Mouse (Mus musculus) mature B cell (primary cell): ENCODE data around the gene Cd37.
"Not testable (repeated sequence)": the region's sequence is repeated elsewhere in the genome, so short reads cannot be mapped to it uniquely, and the experiment has no call there.

Experiments used
- in situ Hi-C: fragments of 300-500 bp; cut with MboI; formaldehyde crosslinking; loops from 2 replicates; pipeline ENCODE4 v1.14.3; 2019

The Cd37 gene

DNA sequence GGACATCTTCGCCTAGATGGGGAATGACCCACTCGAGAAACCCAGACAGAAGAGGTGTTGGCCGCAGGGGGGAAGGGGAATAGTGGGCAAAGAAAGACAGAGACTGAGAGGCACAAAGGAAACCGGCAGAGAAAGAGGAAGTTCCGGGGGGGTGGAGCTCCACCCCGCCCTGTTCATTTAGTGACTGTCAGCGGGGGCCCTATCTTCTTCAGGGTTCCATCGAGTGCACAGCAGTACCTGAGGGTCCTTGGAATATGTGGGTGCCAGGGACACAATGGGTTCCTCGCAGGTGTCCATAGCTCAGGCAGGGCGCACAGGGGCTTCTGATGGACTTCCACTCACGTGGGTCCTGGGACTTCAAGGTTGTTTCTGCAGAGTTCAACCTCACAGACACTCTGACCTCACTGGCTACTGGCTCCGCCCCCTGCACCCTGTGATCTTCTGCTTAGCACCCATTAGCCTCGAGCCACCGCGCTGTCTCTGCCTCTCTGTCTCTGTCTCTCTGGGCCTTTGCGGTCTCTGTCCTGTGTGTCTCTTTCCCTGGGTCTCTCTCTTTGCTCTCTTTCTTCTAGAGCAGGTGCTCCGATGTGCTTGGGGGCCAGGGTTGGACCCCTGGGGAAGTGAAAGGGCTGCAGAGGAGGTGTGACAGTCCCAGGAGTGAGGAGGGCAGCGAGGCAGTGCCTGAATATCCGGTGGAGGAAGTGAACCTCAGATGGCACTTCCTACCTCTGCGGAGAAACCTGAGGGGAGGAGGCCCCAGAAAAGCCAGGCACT, at the start of gene Cd37:
Gene Cd37 (minus strand): TSS at position 393 of the 774 bp plus-strand sequence.
- in situ Hi-C loops: no loop called here

DNA sequence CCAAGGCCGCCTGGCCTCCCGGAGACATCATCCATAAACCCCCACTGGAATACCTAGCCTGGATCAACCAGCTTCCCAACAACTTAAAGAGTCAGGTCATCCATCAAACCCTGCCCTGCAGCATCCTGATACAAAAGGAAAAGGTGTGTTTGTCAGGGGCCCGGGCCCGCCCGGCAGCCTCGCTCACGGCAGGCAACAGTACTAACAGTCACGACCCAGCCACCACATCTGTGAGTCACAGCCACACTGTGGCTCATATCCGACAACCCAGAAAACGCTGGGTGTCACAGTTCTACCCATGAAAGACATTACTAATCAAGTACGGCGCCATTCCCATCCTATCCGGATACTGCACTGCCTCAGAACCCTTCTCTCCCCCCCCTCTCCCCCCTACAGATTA, 47.6 kb upstream of the Cd37 start:
- in situ Hi-C loops: no loop called here

DNA sequence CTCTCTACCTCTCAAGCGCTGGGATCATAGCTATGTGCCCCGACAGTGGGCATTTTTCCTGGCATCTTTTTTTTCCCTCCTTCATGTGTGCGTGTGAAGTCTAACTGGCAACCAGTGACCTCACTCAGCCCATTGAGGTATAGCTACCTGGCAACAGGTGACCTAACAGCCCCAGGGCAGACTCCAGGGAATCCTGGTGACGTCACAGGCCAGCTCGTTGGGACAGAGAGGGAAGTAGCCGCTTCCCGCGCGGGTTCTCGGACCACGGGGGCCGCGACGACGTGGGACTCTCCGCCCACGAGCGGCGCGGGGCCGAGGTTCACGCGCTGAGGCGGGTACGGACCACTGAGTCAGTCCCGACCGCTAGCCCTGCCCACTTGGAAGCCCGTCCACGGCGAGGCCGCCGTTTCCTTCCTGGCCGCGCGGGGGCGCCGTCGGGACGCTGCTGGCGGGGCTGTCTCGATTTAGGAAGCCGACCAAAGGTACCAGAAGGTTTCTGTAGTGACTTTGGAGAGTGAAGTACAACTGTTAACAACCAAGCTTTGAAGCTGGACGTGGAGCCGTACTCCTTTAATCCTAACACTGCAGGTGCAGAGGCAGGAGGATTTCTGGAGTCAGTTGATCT, 38.3 kb upstream of the Cd37 start, which contains the start of gene Slc6a21:
Gene Slc6a21 (plus strand): TSS at position 378 of the 625 bp plus-strand sequence.
- in situ Hi-C loops: no loop called here

DNA sequence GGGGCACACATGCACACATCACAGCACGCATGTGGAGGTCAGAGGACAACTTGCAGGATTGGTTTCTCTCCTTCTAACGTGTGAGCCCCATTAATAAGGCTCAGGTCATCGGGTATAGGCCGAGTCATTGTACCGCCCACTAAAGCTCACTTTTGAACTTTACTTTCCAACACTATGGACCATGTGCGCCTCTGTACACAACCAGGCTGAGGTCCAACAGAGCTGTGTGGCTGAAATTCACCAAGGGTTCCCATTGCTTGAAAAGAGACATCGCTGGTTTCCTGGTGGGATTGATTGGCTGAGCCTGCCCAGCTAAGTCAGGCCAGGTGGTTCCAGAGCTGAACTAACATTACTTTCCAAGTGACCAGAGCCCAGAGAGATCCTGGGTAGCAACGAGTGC, 34.8 kb upstream of the Cd37 start:
- in situ Hi-C loops: no loop called here

DNA sequence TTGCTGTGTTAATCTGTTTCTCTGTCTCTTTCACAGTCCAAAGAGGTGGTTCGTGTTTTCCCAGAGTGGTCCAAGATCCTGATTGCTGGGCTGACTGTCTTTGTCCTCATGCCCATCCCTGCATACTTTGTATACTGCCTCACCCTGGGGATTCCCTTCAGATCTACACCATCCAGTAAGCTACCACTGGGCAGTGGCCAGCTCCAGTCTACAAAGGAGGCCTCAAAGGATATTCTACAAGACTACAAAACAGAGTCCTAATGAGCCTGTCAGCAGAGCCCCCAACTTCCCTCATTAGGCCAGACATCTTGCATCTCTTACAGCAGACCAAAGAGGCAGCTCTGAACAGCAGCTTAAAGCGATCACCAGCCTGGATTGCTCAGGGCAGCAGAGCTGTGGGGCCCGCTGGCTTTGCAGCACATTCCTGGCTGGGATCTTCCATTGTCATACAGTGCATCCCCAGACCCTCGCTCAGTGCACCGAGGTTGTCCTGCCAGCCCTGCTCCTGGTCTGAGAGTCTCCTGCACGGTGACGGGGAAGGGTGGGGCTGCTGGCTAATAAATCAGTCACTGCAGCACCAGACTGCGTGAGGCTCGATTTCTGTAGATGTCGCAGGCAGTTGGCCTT, 34.0 kb upstream of the Cd37 start:
- in situ Hi-C loops: no loop called here

DNA sequence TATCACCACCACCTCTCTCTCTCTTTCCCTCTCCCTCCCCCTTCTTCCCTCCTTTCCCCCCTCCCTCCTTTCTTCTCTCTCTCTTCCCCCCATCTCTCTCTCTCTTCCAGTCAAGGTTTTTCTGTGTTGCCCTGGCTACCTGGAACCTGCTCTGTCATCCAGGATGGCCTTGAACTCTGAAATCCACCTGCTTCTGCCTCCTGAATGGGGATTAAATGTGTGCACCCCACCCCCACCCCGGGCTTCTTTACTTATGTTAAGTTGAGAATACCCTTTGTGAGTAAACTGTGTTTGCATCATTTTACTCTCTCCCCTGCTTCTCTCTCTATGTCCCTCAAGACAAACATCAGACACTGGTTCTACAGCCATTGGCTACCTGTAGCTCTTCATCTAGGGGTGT, 26.6 kb upstream of the Cd37 start:
- in situ Hi-C loops: no loop called here

DNA sequence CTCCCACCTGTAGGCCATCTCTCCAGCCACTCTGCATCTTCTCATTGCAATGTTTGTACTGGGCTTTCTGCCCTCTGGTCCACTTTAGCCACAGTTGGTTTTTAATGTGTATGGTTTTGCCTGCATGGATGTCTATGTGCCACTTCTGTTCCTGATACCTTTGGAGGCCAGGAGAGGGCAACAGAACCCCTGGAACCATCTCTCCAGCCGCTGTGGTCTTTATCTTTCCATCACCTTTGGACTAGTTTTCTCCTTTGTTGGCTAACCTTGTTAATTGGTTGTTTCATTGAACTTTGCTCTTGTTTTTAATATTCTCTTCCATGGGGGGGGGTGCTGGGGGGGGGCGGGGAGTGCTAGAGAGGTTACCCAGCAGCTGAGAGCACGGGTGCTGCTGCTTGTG, 25.4 kb upstream of the Cd37 start:
- in situ Hi-C loops: no loop called here

DNA sequence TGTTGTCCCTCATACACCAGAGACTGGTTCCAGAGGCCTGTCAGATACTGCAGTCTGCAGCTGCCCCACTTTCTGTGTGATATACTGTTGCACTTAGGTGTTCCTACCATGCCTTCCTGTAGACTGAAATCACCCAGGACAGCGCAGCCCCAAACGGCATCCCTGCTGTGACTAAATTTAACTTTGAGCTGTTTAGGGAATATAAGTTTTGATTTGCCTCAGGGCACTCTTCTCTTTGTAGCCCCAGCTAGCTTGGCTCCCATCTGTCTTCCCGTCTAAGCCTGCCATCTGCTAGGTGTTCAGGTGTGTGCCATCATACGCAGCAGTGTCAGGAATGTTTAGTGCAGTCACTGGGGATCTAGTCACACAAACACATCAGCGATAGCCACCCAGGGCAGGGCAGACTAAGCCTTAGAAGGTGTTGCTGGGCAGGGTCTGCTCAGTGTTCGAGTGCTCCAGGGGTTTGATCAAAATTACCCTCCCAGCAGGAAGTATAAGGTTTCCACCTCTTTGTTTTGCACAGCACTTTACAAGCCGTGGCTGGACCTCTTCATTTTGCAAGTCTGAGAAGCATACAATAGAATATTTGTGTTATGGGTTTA, 24.2 kb upstream of the Cd37 start:
- in situ Hi-C loops: no loop called here

DNA sequence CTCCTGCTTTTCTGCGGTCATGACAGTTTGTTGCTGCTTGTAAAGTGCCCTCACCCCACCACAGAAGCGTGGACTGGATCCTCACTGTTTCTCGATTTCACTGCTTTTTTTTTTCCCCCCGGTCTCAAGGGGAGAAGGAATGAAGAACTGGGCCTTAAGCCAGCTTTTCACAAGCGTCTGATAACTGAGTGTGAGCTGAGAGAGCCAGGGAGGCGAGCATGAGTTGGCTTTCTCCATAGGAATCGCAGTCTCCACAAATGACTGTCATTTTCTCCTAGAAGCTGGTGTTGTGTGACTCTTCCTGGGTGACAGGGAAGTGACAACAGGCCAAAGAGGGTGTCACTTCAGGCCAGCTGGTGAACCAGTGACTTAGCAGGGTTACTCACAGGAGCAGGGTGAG, 23.4 kb upstream of the Cd37 start:
- in situ Hi-C loops: no loop called here

DNA sequence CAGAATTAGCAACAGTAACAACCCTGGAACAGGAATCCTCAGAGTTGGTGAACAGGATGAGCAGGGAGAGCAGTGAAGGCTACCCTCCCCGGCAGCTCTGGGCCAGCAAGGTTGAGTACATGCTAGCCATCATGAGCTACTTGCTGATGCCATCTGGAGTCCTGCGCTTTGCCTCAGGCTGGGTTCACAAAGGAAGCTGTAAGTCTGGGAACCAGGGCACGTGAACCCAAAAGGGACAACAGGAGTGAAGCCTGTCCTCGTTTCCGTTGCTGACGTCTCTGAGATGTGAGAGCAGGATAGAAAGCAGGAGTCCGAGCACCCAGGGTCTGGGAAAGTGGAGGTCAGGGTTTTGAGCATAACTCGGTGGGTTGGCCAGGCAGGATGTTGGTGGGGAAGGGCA, 20.4 kb upstream of the Cd37 start:
- in situ Hi-C loops: no loop called here

DNA sequence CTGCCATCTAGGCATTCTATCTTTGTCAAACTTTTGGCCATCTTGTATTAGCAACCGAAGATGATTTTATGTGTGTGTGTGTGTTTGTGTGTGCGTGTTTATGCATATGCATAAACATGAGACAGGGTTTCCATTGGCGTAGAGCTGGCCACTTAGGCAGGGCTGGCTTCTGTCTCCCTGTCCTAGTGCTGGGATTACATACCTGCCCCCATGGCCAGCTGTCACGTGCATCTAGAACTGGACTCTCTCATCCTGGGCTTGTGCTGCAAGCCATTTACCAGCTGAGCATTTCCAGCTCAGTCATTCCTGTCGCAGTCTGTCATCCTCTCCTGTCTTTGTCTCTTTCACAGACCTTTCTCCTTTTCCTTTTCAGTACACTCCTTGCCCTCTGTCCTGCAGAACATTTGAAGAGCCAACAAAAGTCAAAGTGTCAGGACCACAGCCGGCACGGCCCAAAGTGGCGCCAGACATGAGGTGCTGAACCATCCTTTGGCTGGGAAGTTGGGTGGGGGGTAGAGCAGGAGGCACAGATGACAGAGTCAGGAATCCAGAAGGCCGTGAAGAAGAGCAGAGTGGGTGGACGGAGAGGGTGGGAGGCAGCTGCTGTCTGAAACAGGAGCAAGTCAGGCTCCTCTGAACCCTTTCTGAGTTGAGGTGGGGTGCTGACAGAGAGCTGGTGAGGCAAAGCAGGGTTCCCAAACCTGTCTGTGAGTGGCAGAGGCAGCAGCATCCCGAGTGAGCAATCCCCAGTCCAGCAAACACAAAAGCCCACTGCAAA, 18.3 kb upstream of the Cd37 start:
- in situ Hi-C loops: no loop called here

DNA sequence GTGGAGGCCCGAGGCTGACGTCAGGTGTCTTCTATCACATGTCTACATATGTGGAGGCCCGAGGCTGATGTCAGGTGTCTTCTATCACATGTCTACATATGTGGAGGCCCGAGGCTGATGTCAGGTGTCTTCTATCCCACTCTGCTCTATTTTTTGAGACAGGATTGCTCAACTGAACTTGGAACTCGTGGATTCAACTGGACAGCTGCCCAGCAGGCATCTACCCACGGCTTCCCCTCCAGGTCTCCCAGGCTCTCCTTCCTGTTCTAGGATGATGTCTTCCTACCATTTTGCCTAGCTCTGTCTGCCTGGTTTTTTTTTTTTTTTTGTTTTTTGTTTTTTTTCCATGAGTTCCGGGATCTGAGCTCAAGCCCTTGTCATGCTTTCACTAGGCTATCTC, 16.9 kb upstream of the Cd37 start:
- in situ Hi-C loops: not testable (repeated sequence)

DNA sequence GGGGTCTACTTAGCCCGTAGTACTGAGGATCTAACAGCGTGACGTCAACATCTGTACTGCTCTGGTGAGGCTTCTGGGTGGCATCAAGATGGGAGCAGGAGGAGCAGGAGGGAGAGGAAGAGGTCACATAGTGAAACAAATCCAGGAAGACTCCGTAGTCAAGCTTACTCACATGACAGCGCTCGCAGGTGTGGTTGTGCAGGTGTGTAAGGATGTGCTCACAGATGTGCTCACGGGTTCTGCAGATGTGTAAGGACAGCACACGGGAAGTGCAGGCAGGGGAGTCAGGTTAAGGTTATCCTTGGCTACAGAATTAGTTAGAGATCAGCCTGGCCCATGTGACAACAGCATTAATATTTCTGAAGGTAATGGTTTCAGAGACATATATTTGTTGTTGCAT, 14.9 kb upstream of the Cd37 start:
- in situ Hi-C loops: no loop called here

DNA sequence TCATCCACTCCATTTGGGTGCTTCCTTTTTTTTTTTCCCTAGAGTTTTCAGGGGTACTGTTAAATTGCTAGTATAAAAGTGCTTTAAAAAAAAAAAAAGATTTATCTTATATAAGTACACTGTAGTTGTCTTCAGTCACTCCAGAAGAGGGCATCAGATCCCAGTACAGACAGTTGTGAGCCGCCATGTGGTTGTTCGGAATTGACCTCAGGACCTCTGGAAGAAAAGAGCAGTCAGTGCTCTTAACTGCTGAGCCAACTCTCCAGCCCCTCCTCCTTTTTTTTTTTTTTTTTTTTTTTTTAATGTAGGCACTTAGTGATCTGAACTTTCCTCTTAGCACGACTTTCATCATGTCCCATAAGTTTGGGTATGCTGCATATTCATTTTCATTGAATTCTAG, 8.8 kb upstream of the Cd37 start:
- in situ Hi-C loops: no loop called here

DNA sequence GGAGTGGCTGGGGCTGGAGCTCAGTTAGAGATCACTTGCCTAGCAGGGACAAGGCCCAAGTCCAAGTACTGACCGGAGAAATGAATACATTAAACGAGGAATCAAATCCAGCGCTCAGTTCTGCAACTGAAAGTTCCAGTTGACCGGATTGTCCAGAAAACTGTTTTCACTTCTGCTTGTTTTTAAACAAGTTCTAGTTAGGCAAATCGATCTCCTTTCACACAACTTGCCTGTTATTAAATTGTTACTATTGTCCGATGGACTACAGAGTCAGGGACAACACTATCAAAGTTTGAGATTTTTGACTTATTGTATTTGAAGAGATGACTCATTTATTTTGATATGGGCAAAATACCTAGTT, 2.5 kb upstream of the Cd37 start:
- in situ Hi-C loops: no loop called here

DNA sequence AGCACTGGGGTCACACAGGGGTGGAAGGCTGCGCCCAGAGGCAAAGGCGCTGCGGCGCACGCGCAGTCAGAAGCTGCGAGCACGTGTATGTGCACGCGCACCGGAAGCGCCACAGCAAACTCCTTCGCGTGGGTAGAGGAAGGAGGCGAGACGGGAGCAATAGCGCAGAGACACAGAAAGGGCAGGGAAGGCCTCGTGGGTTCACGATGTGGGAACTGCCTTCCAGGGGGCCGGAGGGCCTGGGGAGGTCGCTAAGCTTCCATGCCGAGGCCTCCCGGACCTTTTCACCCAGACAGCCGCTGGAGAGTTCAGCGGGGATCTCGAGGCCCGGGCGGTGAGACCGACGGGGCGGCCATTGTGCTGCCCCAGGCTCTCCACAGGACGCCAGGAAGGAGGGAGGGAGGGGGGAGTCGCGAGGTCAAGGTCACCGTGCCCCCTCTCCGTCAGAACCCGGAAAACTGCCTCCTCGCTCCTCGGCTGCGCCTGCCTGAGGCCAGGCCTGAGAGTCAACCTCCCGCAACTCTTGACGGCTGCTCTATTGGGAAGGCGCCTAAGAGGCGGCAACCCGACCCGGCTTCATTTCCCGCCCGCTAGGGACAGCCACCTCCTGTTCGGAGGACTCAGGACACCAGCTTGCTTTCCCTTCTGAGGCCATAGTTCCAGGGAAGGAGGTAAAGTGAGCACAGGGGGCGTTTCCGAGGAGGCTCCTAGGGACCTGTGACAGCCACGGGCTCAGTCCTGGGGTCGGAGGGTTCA, 1.9 kb upstream of the Cd37 start, which contains the start of gene Slc6a16:
Gene Slc6a16 (plus strand): TSS at position 453 of the 756 bp plus-strand sequence.
- in situ Hi-C loops: no loop called here

DNA sequence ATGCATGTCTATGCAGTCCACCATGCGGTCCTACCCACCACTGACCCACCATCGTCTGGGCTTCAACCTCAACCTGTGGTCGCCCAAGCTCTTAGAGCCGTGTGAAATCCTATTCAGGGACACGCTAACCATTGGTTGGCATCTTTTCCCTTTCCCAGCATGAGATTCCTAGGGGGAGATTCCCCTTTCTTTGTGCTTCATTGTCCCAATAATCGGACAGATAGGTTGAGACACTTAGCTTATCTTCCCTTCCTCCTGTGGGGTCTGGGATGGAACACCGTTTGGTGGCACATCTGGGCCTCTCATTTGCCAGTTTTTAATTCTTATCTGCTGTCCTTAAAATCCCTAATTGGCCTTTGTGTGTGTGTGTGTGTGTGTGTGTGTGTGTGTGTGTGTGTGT, 1.2 kb upstream of the Cd37 start:
- in situ Hi-C loops: no loop called here

DNA sequence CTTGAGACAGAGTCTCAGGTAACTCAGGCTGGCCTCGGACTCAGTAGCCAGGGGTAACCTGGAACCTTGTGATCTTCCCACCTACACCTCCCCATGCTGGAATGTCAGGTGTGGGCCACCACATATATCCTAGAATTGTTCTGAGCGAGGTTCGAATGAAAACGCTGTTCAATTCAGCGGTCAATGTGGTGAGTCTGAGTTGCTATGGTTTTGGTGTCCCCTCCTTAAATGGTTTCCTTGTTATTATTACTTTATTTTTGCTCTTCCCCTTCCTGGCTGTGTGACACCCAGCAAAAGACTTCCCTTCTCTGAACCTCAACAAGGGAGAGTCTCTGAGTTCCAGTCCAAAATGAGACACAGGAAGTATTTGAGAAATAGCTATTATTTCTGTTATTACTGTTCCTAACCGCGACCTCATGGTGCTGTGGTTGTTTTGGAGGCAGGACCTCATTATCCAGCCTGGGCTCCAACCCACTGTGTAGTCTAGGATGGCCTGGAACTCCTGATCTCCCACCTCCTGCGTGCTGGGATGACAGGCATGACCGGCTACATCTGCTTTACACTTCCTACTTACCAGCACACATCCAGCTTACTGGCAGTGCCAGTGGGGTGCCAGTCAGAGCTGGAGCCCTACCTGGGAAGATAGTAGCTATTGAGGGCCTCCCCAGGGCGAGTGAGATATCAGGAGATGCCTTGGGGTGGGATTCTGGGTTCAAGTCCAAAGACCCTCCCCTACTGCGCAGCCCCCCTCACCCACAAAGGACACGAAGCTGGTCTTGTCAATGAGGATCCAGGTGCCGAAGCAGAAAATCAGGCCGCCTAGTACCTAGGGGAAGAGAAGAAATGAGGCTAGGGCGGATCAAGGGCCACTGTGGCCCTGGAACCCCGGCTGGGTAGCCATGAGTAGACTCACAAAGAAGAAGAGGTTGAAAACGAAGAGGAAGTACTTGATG, 892 bp downstream of the Cd37 start:
- in situ Hi-C loops: no loop called here

DNA sequence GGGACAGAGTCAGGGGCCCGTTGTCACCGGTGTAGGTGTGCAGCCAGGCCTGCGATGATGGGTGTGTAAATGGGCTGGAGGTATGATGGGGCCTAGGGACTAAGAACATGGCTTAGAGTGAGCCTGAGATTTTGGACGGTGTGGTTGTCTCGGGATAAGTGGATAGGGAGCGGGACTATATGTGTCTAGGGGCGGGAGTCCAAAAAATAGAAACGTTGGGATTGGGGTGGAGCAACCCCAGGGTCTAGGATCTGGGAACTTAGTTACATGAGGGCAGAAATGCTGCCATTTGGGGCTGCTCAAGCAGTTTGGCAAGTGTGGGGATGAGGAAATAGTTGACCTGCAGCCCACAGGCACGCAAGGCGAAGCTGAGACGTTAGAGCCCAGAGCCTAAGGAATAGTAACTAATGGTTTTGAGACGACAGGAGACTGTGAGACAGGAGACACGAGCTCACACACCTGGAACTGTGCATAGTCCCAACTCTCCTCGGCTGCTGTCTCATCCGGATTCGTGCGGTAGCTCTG, 3.2 kb downstream of the Cd37 start:
- in situ Hi-C loops: no loop called here
